Mouse (Mus musculus) layer of hippocampus, adult 2 months (tissue): ENCODE measurements at regions not wholly inside any gene's neighbourhood (a gene's known extent, or its start where the extent isn't known, plus 50 kb on each side); places are given as distances from the start of the nearest gene placed in this dataset.
A peak's percentile ranks its signal among the peaks of the same experiment; 100 is the strongest.

Source experiments
- DNase-seq, 2 experiments: peaks; one replicate each; pipeline ENCODE4 v3.0.0; 2022; ENCODE audit warnings: low spot score in 2 of 2
- H3K27ac ChIP-seq: fragments of 200-600 bp; 2 replicates; pipeline ENCODE4 v1.8.1; 2022
- H3K4me3 ChIP-seq: fragments of 200-600 bp; 2 replicates; pipeline ENCODE4 v1.8.1; 2022; ENCODE audit warnings: mild to moderate bottlenecking
- CTCF ChIP-seq: fragments of 200-600 bp; conservative IDR thresholded peaks from 2 replicates; pipeline ENCODE4 v1.8.1; 2022; ENCODE audit warnings: antibody characterized with exemption, mild to moderate bottlenecking, moderate library complexity

DNA sequence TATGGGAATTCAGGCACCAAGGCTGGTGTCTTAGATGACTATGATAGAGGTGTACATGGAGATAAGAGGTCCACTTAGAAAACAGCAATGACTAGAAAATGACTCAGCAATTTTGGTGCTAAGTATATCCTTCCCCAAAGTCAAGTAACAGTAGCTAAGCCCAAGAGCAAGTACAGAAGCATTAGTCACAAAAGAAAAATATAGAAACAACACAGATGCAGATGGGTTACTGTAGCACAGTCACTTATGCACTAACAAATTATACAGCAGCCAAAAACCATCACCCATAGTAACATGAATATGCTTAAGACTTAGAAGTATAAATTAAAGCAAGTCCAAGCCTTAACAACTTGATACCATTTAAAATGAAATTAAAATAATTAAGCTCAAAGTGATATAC is 378.5 kb upstream of the Meis2 start:
- TF ChIP-seq CTCF: no peak
- Histone ChIP-seq H3K4me3 (no peak overlapping the region), H3K27ac (no peak overlapping the region)
- DNase-seq: peak in 1 of 2 experiments; percentile 1

DNA sequence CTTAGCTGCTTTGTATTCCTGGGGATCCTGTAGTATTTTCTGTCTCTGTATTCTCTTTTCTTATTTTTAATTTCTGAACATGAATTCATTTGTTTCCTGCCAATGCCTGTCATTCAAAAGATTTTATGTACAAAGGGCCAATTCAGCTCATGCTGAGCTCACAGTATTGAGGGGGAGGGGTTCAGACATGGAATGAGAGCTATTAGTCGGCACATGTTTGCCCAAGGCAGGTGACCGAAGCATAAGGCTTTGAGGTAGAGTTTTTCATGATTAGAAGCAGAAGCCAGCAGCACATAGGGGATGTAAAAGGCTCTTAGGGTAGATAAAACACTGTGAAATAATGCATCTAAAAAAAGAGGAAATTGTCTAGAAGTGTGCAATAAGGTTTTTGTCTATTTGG is 374.6 kb upstream of the Meis2 start:
- Histone ChIP-seq H3K27ac (no peak overlapping the region), H3K4me3 (no peak overlapping the region)
- TF ChIP-seq CTCF: no peak
- DNase-seq: no peak

DNA sequence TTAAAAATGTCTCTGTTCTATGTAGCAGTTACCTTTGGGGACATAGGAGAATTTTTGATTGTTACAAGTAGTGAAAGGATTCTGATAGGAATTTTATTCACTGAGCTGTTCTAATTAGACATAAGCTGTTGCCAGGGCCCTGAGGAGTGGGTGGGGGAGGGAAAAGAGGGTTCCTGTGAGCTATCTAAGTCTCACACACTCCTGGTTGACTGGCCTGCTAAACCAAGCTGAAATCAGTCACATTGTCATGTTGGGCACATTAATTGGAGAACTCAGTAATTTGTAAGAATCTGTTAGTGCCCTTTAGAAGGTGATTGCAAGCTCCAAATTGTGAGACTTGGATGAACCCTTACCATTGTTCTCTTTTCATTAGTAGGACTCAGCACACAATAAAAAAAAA is 367.8 kb upstream of the Meis2 start:
- Histone ChIP-seq H3K4me3 (no peak overlapping the region), H3K27ac (no peak overlapping the region)
- TF ChIP-seq CTCF: no peak
- DNase-seq: no peak

DNA sequence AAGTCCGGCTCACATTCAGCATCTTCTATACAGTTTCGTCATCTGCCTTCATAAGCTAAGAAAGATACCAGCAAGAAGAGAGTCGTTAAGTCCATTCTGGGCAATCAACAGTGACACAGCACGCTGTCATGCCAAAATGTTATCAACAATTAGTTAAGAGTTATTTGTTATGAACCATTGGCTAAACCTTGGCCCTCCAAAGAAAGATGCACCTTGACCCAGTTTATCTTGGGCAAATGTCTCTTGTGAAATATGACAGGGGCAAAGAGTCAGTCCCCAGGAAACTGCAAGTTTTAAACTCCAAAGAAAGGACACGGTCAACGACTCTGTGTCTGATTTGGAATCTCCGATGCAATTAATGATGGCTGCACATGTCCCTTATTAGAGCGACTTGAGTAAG is 358.5 kb upstream of the Meis2 start:
- Histone ChIP-seq H3K4me3 (no peak overlapping the region), H3K27ac (no peak overlapping the region)
- no peak for DNase-seq
- no peak for TF ChIP-seq CTCF

DNA sequence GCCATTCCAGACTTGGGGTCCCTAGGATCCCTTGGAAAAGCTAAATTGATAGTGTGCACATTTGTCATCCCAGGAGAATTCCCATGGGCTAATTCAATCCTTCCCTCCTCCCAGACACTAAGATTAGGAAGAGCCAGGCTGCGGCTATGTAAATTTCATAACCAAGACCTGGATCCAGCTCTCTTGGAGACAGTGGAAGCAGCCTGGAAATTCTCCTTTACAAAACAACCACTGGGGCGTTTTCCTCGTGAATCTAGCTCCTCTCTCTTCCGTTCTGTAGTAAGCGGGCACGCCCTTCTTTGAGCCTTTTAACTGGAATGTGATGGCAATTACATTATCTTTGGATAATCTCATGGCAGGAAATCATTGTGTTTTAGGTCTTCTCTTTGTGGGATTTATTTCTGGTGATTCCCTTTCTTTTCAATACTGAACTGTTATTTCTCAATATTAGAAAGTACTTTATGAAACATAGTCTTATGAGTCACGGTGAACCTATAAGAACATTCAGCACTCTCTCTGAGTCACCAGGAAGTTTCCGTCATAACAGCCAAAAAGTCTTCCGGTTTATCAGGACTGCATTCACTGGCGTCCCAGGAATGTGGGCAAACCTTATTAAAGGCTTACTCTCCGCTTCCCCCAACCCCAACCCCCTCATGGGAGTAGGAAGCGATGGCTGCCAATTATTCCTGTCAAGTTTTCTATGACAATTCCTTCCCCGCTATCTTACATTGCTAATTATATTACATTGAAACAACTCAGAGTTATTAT is 352.0 kb upstream of the Meis2 start:
- DNase-seq: no peak
- H3K4me3 ChIP-seq: no peak overlapping the region
- H3K27ac ChIP-seq: no peak overlapping the region
- TF ChIP-seq CTCF: no peak

DNA sequence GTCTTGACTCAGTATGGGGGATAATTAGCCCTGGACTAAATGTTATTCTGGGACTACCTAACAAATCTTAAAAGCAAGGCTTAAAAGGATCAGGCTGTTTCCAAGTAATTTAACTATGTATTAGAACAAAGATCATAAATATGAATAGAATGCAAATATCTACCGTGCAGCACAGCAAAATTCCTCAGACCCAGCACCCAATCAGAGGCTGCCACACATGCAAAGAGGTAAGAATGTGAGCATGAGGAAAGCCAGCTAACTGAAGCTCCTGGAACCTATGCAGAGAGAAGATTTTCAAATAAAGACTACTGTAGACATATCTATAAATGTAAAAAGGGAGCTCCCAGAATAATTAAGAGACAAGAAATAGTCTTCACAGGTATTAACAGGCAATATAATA is 350.1 kb upstream of the Meis2 start:
- H3K27ac ChIP-seq: no peak overlapping the region
- H3K4me3 ChIP-seq: no peak overlapping the region
- no peak for TF ChIP-seq CTCF
- DNase-seq: no peak

DNA sequence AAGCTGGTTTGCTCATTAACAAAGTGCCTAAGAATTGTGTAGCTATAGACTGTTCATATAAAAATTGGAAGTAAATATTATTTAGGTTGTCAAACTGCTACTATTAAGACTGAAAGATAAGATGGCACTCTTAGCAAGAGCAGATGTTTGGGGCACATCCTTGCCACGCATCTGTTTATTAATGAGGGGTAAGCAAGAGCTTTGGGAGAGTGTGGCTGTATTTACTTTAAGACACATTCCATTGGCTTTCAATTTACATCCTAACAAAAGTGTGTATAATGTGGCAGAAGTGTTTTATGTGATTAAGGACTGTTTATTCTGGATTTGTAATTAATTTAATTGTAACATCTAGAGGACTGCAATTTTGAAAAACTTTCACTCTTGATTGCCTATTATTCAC is 336.5 kb upstream of the Meis2 start:
- Histone ChIP-seq H3K27ac (no peak overlapping the region), H3K4me3 (no peak overlapping the region)
- no peak for DNase-seq
- no peak for TF ChIP-seq CTCF

DNA sequence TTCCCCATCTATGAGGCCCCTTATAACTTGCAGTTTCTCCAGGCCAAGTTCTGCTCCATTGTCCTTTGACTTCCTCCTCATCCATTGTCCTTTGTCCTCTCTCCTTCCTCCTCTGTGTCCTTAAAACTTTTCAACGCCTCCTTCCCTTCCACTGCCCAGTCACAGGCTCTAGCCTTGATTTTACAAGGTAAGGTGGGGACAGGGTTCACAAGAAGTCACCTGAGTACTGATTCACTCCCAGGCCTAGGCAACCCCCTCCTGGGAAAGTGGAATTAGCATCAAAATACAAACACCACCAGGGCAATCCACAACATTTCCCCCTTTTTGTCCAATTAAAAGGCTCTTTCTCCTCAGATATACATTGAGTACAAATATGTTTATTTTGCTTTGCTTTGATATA is 334.3 kb upstream of the Meis2 start:
- no peak overlapping the region for H3K4me3 ChIP-seq
- H3K27ac ChIP-seq: no peak overlapping the region
- no peak for TF ChIP-seq CTCF
- no peak for DNase-seq

DNA sequence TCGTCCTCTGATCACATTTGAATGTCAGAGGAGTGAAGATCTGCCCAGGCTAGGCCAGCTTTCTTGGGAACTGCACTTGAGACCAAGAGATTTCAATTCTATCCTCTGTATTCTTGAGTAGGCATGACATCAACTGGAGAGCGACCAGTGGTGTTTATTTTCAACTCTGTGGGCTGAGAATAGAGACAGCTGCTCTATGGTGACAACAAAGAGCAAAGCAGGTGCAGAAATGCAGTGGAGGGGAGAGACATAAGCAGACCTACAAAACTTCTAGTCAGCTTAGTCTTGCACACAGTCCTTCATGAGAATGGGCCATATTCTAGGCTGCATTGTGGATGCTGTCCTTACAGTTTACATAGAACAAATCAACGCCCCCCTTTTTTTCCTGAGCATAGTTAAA is 303.2 kb upstream of the Meis2 start:
- no peak for DNase-seq
- H3K4me3 ChIP-seq: no peak overlapping the region
- no peak for TF ChIP-seq CTCF
- H3K27ac ChIP-seq: no peak overlapping the region

DNA sequence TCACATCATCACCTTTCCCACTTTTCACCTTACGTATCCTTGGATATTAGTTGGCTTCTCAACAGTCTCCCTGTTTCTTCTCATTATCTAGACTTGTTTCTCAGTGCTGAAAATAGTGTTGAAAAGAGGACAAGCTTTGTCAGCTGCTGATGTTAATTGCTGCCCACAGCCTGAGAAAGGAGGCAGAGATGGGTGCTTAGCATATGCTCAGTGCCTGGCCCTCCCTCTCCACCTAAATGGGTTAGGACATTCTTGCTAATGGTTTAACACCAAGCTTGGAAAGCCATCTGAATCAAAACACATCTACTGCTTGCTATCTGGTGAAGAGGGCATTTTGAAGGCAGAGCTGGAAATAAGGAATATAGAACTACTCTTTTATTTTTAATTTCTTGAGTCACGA is 298.5 kb upstream of the Meis2 start:
- no peak overlapping the region for H3K4me3 ChIP-seq
- no peak overlapping the region for H3K27ac ChIP-seq
- DNase-seq: no peak
- no peak for TF ChIP-seq CTCF

DNA sequence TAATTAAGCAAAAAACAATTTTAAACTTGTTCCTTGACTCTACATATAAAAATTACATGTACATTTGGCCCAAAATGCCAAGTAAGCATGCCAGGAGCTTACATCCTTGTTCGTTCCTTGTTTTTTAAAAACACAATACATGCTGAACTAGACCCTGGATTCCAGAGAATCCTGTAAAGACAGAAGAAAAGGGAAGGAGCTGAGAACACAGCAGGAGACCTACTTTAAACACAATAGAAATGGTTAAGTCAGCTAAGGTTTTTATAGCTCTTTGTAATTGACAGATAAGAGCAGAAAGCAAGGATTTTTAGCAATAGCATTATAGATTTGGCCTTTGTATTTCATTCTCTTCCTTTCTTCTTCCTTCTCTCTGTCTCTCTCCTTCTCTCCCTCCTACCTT is 292.5 kb upstream of the Meis2 start:
- no peak overlapping the region for H3K4me3 ChIP-seq
- no peak for TF ChIP-seq CTCF
- no peak overlapping the region for H3K27ac ChIP-seq
- DNase-seq: no peak

DNA sequence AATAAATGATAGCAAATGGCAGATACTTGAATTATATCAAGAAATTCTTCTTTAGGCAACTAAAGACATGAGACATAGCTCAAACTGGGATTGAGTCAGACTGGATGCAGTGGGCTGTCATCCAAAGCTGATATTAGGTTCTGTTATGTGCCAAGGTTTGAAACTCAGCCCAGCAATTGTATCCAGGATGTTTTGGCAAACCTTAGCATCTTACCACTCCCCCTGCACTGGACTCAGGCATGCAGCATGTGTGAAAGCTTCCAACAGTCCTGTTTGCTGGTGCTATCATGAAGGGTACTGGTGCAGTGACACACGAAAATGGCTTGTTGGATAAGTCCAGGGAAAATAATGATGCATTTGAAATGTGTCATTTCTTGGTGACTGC is 282.9 kb upstream of the Meis2 start:
- no peak for DNase-seq
- Histone ChIP-seq H3K27ac (peak overlapping the region; percentile 14; the same call in 1 of the 2 replicates), H3K4me3 (no peak overlapping the region)
- TF ChIP-seq CTCF: no peak

DNA sequence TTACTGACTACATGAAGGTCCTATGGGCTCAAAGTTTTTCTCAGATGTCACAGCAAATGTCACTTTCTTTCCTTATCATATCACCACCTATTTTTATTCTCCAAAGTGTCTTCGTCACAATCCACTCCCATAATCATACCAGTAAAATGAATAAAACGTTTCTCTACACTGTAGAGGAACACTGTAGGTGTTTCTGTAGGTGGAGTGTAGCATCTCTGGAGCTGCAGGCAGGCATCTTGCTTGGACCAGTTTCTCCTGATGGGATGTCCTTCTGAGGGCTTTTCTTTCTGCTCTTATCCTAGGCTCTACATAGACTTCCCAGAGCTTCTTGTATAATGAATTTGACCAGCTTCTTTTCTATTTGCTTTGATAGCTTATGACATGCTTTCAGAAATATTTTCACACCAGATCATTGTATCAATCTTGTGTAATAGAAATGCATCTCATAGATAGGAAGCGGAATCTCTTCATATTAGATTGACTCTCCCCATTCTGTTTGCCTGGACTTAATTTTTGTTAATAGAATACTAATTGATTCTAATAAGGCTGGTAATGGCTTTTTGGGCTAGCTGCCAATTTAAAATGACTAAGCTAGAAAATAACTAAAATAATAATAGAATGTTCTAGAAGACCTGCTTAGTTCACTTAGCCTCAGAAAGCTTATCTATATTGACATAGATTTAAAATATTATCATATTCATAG is 282.3 kb upstream of the Meis2 start:
- TF ChIP-seq CTCF: no peak
- Histone ChIP-seq H3K27ac (peak overlapping the region; percentile 14; the same call in 1 of the 2 replicates), H3K4me3 (no peak overlapping the region)
- DNase-seq: no peak

DNA sequence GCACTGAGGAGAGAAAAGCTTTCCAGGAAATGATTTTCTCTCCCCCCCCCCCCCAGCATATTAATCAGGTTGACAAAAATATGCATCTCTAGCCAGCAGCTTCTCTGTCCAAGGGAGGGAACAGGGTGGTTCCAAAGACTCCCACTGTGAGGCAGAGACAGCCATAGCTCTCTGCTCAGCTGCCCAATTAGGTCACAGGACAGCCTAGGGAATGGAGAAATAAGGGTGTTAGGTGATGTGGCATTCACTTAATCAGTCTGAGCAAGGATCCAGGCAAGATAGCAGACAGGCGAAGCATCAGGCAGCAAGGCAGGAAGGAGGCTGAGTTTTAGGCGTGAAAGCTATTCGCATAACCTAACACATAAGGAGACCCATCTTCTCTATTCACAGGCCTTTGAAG is 266.2 kb upstream of the Meis2 start:
- H3K4me3 ChIP-seq: no peak overlapping the region
- DNase-seq: no peak
- H3K27ac ChIP-seq: no peak overlapping the region
- TF ChIP-seq CTCF: no peak
